In the genomic region with DNA sequence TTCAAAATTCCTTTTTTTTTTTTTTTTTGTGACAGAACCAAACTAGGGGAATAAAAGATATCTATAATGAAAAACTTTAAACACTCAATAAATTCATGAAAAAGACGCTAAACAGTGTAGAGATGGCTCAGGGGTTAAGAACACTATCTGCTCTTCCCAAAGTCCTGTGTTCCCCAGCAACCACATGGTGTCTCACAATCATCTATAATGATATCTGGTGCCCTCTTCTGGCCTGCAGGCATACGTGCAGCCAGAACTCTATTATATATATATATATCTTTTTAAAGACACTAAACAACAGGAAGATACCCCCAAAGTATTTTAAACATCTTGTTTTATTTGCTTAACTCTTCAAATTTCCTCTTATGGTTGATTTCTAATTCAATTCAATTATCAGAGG, we compare ENCODE assay signal across 9 mouse cellular contexts.
DNase-seq lines count a peak whose midpoint lies in the region; ATAC-seq and TF ChIP-seq lines count a peak whose summit lies in the region.
"Had no signal": no experiment of that assay in that cellular context is flagged by ENCODE, and none has a peak within 500 bp of the region (broad histone marks: within the 10 kb centered on the region; RNA-seq: fewer than 3 reads in every experiment).

No protein-coding gene starts in this region.

- in situ Hi-C loops in CH12.LX (cut with MboI; ENCODE audit: low pct_ligation_motif_present, low pct_unique_long_range_greater_than_20kb, low sequenced_read_pairs) = no loop called here

- TF ChIP-seq POLR2A in CH12.LX (IDR thresholded peaks at IDR 0.05; ENCODE audit: low read depth, low read length) = no peak

- no peak overlapping the region for H3K9ac ChIP-seq in CH12.LX (ENCODE audit: insufficient read depth, low read depth)
- no peak overlapping the region for H3K9ac ChIP-seq in hindbrain, embryonic 12.5 days
- H3K9ac ChIP-seq: embryonic facial prominence, embryonic 15.5 days; limb, embryonic 15.5 days had no signal

- 10% methylated on average over 2 of the region's 2 CpGs for WGBS in hindbrain, embryonic 12.5 days

- H3K4me3 ChIP-seq in CH12.LX (replicated peaks in 1 of 3; ENCODE audit: low read depth in 2 of 3, low read length in 2 of 3, poor library complexity in 1 of 3) = no peak overlapping the region
- H3K4me3 ChIP-seq in hindbrain, embryonic 12.5 days = no peak overlapping the region
- H3K4me3 ChIP-seq: embryonic facial prominence, embryonic 15.5 days; limb, embryonic 15.5 days had no signal

- ATAC-seq in hindbrain, embryonic 12.5 days (ENCODE audit: low FRiP score) = peak; percentile 52

- dilution Hi-C loops in CH12.LX (cut with MboI; ENCODE audit: extremely low pct_ligation_motif_present, extremely low pct_unique_long_range_greater_than_20kb, low sequenced_read_pairs) = no loop called here

- TF ChIP-seq CTCF in CH12.LX (conservative IDR thresholded peaks at IDR 0.05 in 1 of 2, IDR thresholded peaks at IDR 0.05 in 1 of 2; ENCODE audit: low read depth in 2 of 2, low read length in 2 of 2) = peak in 1 of 2 experiments; percentile 63; a peak in 2 of 4 replicates

- H3K27me3 ChIP-seq in CH12.LX (replicated peaks) = no peaks in the 10 kb centered on the region
- H3K27me3 ChIP-seq in hindbrain, embryonic 12.5 days = no peaks in the 10 kb centered on the region
- H3K27me3 ChIP-seq: embryonic facial prominence, embryonic 15.5 days; limb, embryonic 15.5 days had no signal

- H3K9me3 ChIP-seq in CH12.LX (replicated peaks; ENCODE audit: low read length) = no peaks in the 10 kb centered on the region
- no peaks in the 10 kb centered on the region for H3K9me3 ChIP-seq in hindbrain, embryonic 12.5 days (replicated peaks)
- H3K9me3 ChIP-seq: embryonic facial prominence, embryonic 15.5 days; limb, embryonic 15.5 days had no signal

- no peaks in the 10 kb centered on the region for H3K79me2 ChIP-seq in CH12.LX (replicated peaks; ENCODE audit: control insufficient read depth, extremely low read depth, insufficient read depth, poor library complexity, severe bottlenecking)

- peak; percentile 35 for TF ChIP-seq RAD21 in CH12.LX (IDR thresholded peaks at IDR 0.05; ENCODE audit: low read depth, low read length)

- TF ChIP-seq EP300 in CH12.LX (IDR thresholded peaks at IDR 0.05; ENCODE audit: low read length) = no peak

- DNase-seq in kidney, postnatal 10 days = peak; percentile 19
- DNase-seq in kidney, adult 11 months = no peak
- peak; percentile 37 for DNase-seq in CH12.LX (ENCODE audit: extremely low read depth)
- DNase-seq in T-cell, adult 2 months (ENCODE audit: low spot score) = peak; percentile 52
- peak; percentile 47 for DNase-seq in thymus, postnatal 25 days
- DNase-seq in gastrocnemius, adult 8-10 months (ENCODE audit: low spot score in 2 of 2) = no peak

- no peaks in the 10 kb centered on the region for H3K36me3 ChIP-seq in CH12.LX (replicated peaks in 1 of 2; ENCODE audit: control insufficient read depth in 1 of 2, insufficient read depth in 1 of 2, low read length in 1 of 2)
- H3K36me3 ChIP-seq in hindbrain, embryonic 12.5 days = no peaks in the 10 kb centered on the region
- H3K36me3 ChIP-seq: embryonic facial prominence, embryonic 15.5 days; limb, embryonic 15.5 days had no signal

- H3K4me2 ChIP-seq in CH12.LX (ENCODE audit: insufficient read depth, low read depth, poor library complexity, severe bottlenecking) = no peak overlapping the region
- no peak overlapping the region for H3K4me2 ChIP-seq in hindbrain, embryonic 12.5 days (replicated peaks)
- H3K4me2 ChIP-seq: embryonic facial prominence, embryonic 15.5 days; limb, embryonic 15.5 days had no signal

- H3K4me1 ChIP-seq in CH12.LX (ENCODE audit: control insufficient read depth in 1 of 2, insufficient read depth in 2 of 2) = no peaks in the 10 kb centered on the region
- H3K4me1 ChIP-seq in hindbrain, embryonic 12.5 days = no peaks in the 10 kb centered on the region
- H3K4me1 ChIP-seq: embryonic facial prominence, embryonic 15.5 days; limb, embryonic 15.5 days had no signal

- H3K27ac ChIP-seq in CH12.LX (ENCODE audit: insufficient read depth, low read depth) = no peak overlapping the region
- H3K27ac ChIP-seq in hindbrain, embryonic 12.5 days = no peak overlapping the region
- H3K27ac ChIP-seq: embryonic facial prominence, embryonic 15.5 days; limb, embryonic 15.5 days had no signal

TF ChIP-seq in CH12.LX, 34 proteins besides CTCF, POLR2A, EP300 and RAD21:
- TF ChIP-seq SMC3 (IDR thresholded peaks at IDR 0.05; ENCODE audit: low read depth, low read length) (peak; percentile 32), JUND (conservative IDR thresholded peaks at IDR 0.05; ENCODE audit: low read depth, low read length) (no peak)

Comparison
In these comparisons a context has a peak if more than half of its experiments do, and no peak if none do; other contexts are left out.
1. DNase-seq: peak in kidney, postnatal 10 days (single experiment), CH12.LX (single experiment), T-cell, adult 2 months (single experiment) and thymus, postnatal 25 days (single experiment); none in kidney, adult 11 months (single experiment) and gastrocnemius, adult 8-10 months (0 of 2).